Mouse (Mus musculus): Measurements from ENCODE around the gene Caskin1.

GRCm38 (mm10) chr17:24537536-24537935 lies 49.1 kb downstream of the Caskin1 start:
- TF ChIP-seq CTCF (IDR thresholded peaks at IDR 0.05; ENCODE audit: low read depth) = no peak
- no peak for TF ChIP-seq EP300 (optimal IDR thresholded peaks at IDR 0.05)

Data from stomach, postnatal 0 days (tissue).